Mouse (Mus musculus) heart, adult 2 months (tissue): ENCODE results near the gene Pparg. TPM values are rescaled to one million over a fixed set of nuclear protein-coding genes. Genes with fewer than 3 reads are reported as not detected.

Source experiments
- DNase-seq, 2 experiments: peaks; one replicate each; pipeline ENCODE4 v3.0.0; 2021
- H3K27ac ChIP-seq: fragments of 200-600 bp; 2 replicates; pipeline ENCODE4 v1.8.1; 2022
- H3K27me3 ChIP-seq: fragments of 200-500 bp; 2 replicates; pipeline ENCODE4 v1.6.1; 2012; ENCODE audit warnings: mild to moderate bottlenecking, low read length, inconsistent platforms, mixed read lengths; ENCODE audit not compliant: control insufficient read depth, insufficient read depth
- H3K36me3 ChIP-seq: fragments of 200-500 bp; 2 replicates; pipeline ENCODE4 v1.6.1; 2012; ENCODE audit warnings: low read length, inconsistent platforms; ENCODE audit not compliant: control insufficient read depth, insufficient read depth
- H3K4me1 ChIP-seq: fragments of 200-500 bp; 2 replicates; pipeline ENCODE4 v1.6.1; 2011; ENCODE audit warnings: low read length; ENCODE audit not compliant: control insufficient read depth, insufficient read depth
- H3K4me3 ChIP-seq: fragments of 200-600 bp; 2 replicates; pipeline ENCODE4 v1.8.1; 2022
- H3K79me2 ChIP-seq: fragments of 200-500 bp; replicated peaks from 2 replicates; pipeline ENCODE4 v1.6.1; 2012; ENCODE audit warnings: mild to moderate bottlenecking, inconsistent platforms, low read length, moderate library complexity, mixed read lengths; ENCODE audit not compliant: control insufficient read depth, insufficient read depth
- H3K9ac ChIP-seq: fragments of 200-500 bp; 2 replicates; pipeline ENCODE4 v1.6.1; 2012; ENCODE audit warnings: low read depth, mild to moderate bottlenecking, control low read depth, inconsistent platforms, low read length, mixed read lengths
- CTCF ChIP-seq: fragments of 200-600 bp; IDR thresholded peaks from 2 replicates; pipeline ENCODE4 v1.8.1; 2022; ENCODE audit warnings: antibody characterized with exemption, mild to moderate bottlenecking, moderate library complexity
- EP300 ChIP-seq: fragments of 200-500 bp; IDR thresholded peaks from 2 replicates; pipeline ENCODE4 v1.6.1; 2011; ENCODE audit warnings: low read depth, low read length, control low read depth; ENCODE audit not compliant: insufficient read depth
- POLR2A ChIP-seq: fragments of 200-500 bp; IDR thresholded peaks from 2 replicates; pipeline ENCODE4 v1.6.1; 2011; ENCODE audit warnings: mild to moderate bottlenecking, low read depth, low read length, control low read depth; ENCODE audit not compliant: insufficient read depth
- WGBS: fragments of 180-500 bp; shearing (Covaris S2); methylation state at CpG from one replicate; pipeline ENCODE4 v1.1.7; 2018; 5-methylcytosine and 5-hydroxymethylcytosine counted together
- intact Hi-C: fragments of 180-260 bp; cut with DNase I; formaldehyde crosslinking; loops from one replicate; pipeline ENCODE4 v1.15.1; 2025
- polyA plus RNA-seq: library from polyadenylated mRNA; depleted of rRNA; stranded (reverse); fragments of >200 nt; gene quantifications from 2 replicates; pipeline ENCODE4 v1.2.3, GENCODE M21; 2012
- total RNA-seq, 2 experiments: library from RNA; stranded (reverse); gene quantifications; 2 replicates each; pipeline ENCODE4 v1.2.3; 2021

Pparg gene
- total and polyA plus RNA-seq, 3 experiments: 11.6 to 15.7 (median 11.7) TPM

DNA sequence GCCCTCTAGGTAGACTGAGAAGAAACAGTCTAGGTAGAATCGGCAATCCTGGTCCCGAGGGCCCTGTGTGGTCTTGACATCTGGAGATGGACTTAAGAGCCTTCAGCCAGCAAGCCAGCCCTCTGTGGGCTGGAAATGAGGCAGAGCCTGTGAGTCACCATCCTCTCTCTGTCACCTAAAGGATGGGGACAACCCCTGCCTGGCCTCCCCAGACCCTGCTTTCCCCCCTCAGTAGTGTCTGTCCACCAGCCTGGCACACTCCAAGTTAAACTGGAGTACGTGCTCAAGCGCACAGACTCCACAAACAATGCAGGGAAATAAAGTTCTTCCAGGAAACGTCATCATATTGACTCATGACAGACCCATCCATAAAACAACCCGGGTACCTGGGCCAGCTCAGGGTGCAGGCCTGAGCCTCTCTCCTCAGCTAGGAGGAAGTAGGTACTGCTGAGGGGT is 162.0 kb downstream of the Pparg start:
- Histone ChIP-seq H3K4me1 (peaks cover 14% of the 10 kb centered on the region), H3K4me3 (no peak overlapping the region), H3K27me3 (no peaks in the 10 kb centered on the region), H3K79me2 (no peaks in the 10 kb centered on the region), H3K36me3 (no peaks in the 10 kb centered on the region), H3K9ac (no peak overlapping the region), H3K27ac (peak overlapping the region; percentile 65)
- TF ChIP-seq EP300 (no peak), CTCF (no peak), POLR2A (no peak)
- peak; percentile 56 to 65 for DNase-seq
- 49% methylated on average over 6 of the region's 6 CpGs for WGBS
- intact Hi-C loops: loop anchor here (5.0 kb wide), 2 partner anchors 90 to 255 kb away; no protein-coding TSS in a partner anchor

DNA sequence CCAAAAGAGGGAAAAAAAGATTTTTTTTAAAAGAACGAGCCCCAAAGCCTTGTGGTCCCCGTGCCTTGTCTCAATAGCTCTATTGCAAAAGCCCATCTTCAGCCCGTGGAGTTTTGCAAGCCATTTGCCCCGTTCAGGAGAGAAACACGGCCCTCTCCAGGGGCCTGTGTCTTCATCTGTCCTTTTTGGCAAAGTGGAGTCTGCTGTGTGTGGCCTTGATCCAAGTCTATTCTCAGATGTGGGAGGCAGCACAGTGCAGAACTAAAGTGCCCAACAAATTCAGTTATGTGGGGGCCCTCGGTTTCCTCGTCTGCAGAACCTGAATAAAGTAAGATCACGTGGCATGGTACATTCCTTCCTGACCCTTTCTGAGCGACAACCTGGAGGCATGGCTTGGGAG is 162.4 kb downstream of the Pparg start:
- no peaks in the 10 kb centered on the region for H3K79me2 ChIP-seq
- peak overlapping the region; percentile 65 for H3K27ac ChIP-seq
- no peaks in the 10 kb centered on the region for H3K36me3 ChIP-seq
- TF ChIP-seq POLR2A: no peak
- TF ChIP-seq CTCF: no peak
- no peak for TF ChIP-seq EP300
- intact Hi-C loops: loop anchor here (5.0 kb wide), 2 partner anchors 91 to 256 kb away; no protein-coding TSS in a partner anchor
- peak; percentile 59 to 61 for DNase-seq
- no peaks in the 10 kb centered on the region for H3K27me3 ChIP-seq
- no peak overlapping the region for H3K4me3 ChIP-seq
- H3K9ac ChIP-seq: no peak overlapping the region
- peaks cover 14% of the 10 kb centered on the region for H3K4me1 ChIP-seq
- WGBS: 19% methylated on average over 9 of the region's 9 CpGs

DNA sequence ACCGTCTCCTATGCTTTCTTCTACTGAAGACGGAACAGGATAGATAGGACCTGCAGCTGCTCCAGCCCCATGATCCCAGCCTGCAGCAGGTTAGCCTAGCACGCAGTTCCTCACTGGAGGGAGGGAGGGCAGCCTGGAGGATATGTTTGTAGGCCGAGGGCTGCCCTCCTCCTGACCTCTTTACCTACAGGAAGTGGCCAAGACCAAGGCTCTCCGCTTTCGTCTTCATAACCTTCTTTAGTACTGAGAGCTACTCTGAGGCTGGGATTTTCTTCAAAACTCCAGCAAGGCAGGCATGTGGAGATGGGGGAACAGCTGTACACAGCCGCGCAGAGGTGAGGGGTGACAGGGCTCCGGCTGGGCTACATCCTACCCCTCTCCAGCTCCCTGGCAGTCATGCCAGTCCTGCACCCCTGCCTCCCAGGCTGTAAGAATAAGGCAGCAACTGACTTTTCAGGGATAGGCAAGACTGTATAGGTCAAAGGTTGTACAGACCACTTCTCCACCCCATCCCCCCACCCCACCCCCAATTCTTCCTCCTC is 163.8 kb downstream of the Pparg start:
- no peaks in the 10 kb centered on the region for H3K27me3 ChIP-seq
- H3K36me3 ChIP-seq: no peaks in the 10 kb centered on the region
- H3K27ac ChIP-seq: no peak overlapping the region
- peaks cover 14% of the 10 kb centered on the region for H3K4me1 ChIP-seq
- no peaks in the 10 kb centered on the region for H3K79me2 ChIP-seq
- WGBS: 78% methylated on average over 9 of the region's 9 CpGs
- H3K9ac ChIP-seq: no peak overlapping the region
- DNase-seq: no peak
- TF ChIP-seq CTCF (no peak), EP300 (no peak), POLR2A (no peak)
- intact Hi-C loops: loop anchor here (5.0 kb wide), 2 partner anchors 92 to 257 kb away; no protein-coding TSS in a partner anchor
- H3K4me3 ChIP-seq: no peak overlapping the region

DNA sequence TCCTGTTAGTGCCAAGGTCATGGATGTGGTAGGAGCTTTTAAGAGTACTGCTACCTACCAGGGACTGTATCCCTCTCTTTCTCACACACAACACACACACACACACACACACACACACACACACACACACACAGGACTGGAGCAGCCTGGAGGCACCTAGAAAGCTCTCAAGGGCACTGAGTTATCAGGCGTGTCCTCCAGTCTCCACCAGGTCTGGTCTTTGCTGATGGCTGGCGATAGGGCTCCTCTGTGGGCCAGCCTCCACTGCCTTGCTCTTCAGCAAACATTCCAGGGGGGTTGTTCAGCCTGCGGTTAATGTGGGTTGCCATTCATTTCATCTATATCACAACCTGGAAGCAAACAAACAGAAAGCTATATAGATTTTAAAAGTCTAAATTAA is 166.7 kb downstream of the Pparg start:
- intact Hi-C loops: no loop called here
- Histone ChIP-seq H3K27ac (no peak overlapping the region), H3K9ac (no peak overlapping the region), H3K79me2 (no peaks in the 10 kb centered on the region), H3K4me3 (no peak overlapping the region), H3K36me3 (no peaks in the 10 kb centered on the region), H3K4me1 (peaks cover 12% of the 10 kb centered on the region), H3K27me3 (no peaks in the 10 kb centered on the region)
- no peak for TF ChIP-seq POLR2A
- no peak for TF ChIP-seq CTCF
- TF ChIP-seq EP300: no peak
- DNase-seq: no peak
- 91% methylated on average over 3 of the region's 3 CpGs for WGBS

DNA sequence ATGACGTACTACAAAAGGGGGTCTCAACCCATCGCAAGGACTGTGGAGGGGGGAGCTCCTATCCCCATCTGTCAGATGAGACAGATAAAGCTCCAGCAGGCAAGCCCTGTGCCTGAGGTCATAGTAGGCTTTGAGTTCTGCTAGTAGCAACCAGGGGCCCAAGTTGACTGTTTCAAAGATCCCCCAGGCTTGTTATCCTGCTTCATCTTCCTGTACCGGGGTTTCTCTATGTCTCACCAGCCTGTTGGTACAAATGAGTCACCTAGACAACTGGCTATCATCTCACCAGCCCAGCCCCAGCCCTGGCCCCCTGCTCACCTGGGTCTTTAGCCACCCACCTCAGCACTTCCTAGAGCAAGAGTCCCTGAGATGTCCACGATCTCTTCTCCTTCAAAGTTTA is 167.6 kb downstream of the Pparg start:
- intact Hi-C loops: no loop called here
- Histone ChIP-seq H3K27me3 (no peaks in the 10 kb centered on the region), H3K4me3 (no peak overlapping the region), H3K79me2 (no peaks in the 10 kb centered on the region), H3K9ac (no peak overlapping the region), H3K27ac (no peak overlapping the region), H3K36me3 (no peaks in the 10 kb centered on the region), H3K4me1 (peaks cover 5% of the 10 kb centered on the region)
- TF ChIP-seq EP300 (no peak), CTCF (no peak), POLR2A (no peak)
- 84% methylated on average over 4 of the region's 4 CpGs for WGBS
- DNase-seq: no peak

DNA sequence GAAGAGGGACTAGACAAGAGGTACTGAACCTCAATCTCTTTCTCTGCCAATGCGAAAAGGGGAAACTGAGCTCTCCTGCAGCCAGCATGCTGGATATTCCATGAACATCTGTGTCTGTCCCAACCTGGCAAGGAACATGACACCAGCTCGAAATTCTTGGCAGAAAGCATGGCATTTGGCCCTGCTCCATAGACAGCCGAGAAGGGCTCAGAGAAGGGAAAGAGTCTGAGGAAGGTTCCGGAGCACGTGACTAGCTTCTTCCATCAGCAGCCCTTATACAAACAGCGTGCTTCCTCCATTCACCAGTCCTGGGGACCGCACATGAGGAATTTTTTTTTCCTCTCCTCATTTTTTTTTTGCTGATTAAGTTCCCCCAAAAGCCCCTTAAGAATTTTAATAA is 173.9 kb downstream of the Pparg start:
- Histone ChIP-seq H3K4me1 (peaks cover 3% of the 10 kb centered on the region; the same call in 1 of the 2 replicates), H3K36me3 (no peaks in the 10 kb centered on the region), H3K79me2 (no peaks in the 10 kb centered on the region), H3K9ac (no peak overlapping the region), H3K4me3 (no peak overlapping the region), H3K27ac (no peak overlapping the region), H3K27me3 (no peaks in the 10 kb centered on the region)
- DNase-seq: peak; percentile 44
- intact Hi-C loops: loop anchor here (5.0 kb wide), 2 partner anchors 72 to 127 kb away; no protein-coding TSS in a partner anchor
- TF ChIP-seq CTCF: no peak
- TF ChIP-seq POLR2A: no peak
- no peak for TF ChIP-seq EP300
- 32% methylated on average over 7 of the region's 7 CpGs for WGBS
